Mouse (Mus musculus) liver, embryonic 16.5 days (tissue): Measurements from ENCODE around the gene 9430038I01Rik. TPM values are rescaled to one million over a fixed set of nuclear protein-coding genes. Genes with fewer than 3 reads are reported as not detected.
A peak's percentile ranks its signal among the peaks of the same experiment; 100 is the strongest.
"Not testable (repeated sequence)": the region's sequence is repeated elsewhere in the genome, so short reads cannot be mapped to it uniquely, and the experiment has no call there.

ENCODE experiments used
- ATAC-seq: fragments of 200-750 bp; cut with Nextera tagmentation; 2 replicates; pipeline ENCODE4 v1.8.0; 2017; ENCODE audit warnings: low read depth, mild to moderate bottlenecking, moderate number of reproducible peaks, moderate library complexity
- H3K27ac ChIP-seq: fragments of 300-500 bp; sonication (generic); 2 replicates; pipeline ENCODE4 v1.5.1; 2014; ENCODE audit warnings: mild to moderate bottlenecking, low read length
- H3K27me3 ChIP-seq: fragments of 300-500 bp; sonication (generic); 2 replicates; pipeline ENCODE4 v1.6.1; 2014; ENCODE audit warnings: low read depth, low read length, mixed read lengths; ENCODE audit not compliant: control insufficient read depth, insufficient read depth
- H3K36me3 ChIP-seq: fragments of 300-500 bp; sonication (generic); 2 replicates; pipeline ENCODE4 v1.6.1; 2014; ENCODE audit warnings: mild to moderate bottlenecking; ENCODE audit not compliant: control insufficient read depth, insufficient read depth
- H3K4me1 ChIP-seq: fragments of 300-500 bp; sonication (generic); 2 replicates; pipeline ENCODE4 v1.6.1; 2014; ENCODE audit warnings: low read depth, low read length, mixed read lengths; ENCODE audit not compliant: control insufficient read depth
- H3K4me2 ChIP-seq: fragments of 300-500 bp; sonication (generic); 2 replicates; pipeline ENCODE4 v1.6.1; 2014; ENCODE audit warnings: low read depth, low read length, mixed read lengths
- H3K4me3 ChIP-seq: fragments of 300-500 bp; sonication (generic); 2 replicates; pipeline ENCODE4 v1.5.1; 2014; ENCODE audit warnings: low read depth, mild to moderate bottlenecking, low read length
- H3K9ac ChIP-seq: fragments of 300-500 bp; sonication (generic); 2 replicates; pipeline ENCODE4 v1.6.1; 2014; ENCODE audit warnings: low read depth, low read length
- H3K9me3 ChIP-seq: fragments of 300-500 bp; sonication (generic); replicated peaks from 2 replicates; pipeline ENCODE4 v1.6.1; 2016; ENCODE audit warnings: low read length; ENCODE audit not compliant: control insufficient read depth
- WGBS: fragments of 180-500 bp; shearing (Covaris S2); extraction: QIAGEN DNeasy Blood & Tissue Kit; methylation state at CpG from one replicate; pipeline ENCODE4 v1.1.7; 2014; ENCODE audit not compliant: insufficient replicate concordance; 5-methylcytosine and 5-hydroxymethylcytosine counted together
- polyA plus RNA-seq: library from polyadenylated mRNA; unstranded; fragments of >200 nt; fragmentation: Nextera tagmentation; extraction: Ambion mirVana; gene quantifications from 2 replicates; pipeline ENCODE4 v1.2.1, GENCODE M21; 2015

9430038I01Rik gene
- polyA plus RNA-seq: 5.8 and 5.9 TPM in 2 replicates

GRCm38 (mm10) chr7:137410337-137411197 is at the start of gene 9430038I01Rik:
TSS of gene 9430038I01Rik (minus strand) at chr7:137410762.
- peak; percentile 95 for ATAC-seq
- H3K36me3 ChIP-seq: no peaks in the 10 kb centered on the region
- under 1% methylated on average over 63 of the region's 63 CpGs for WGBS
- H3K27ac ChIP-seq: peak within 1 kb of the TSS; percentile 85
- H3K27me3 ChIP-seq: no peaks in the 10 kb centered on the region
- peak within 1 kb of the TSS; percentile 74 for H3K9ac ChIP-seq
- H3K4me2 ChIP-seq: peak within 1 kb of the TSS; percentile 71
- no peaks in the 10 kb centered on the region for H3K9me3 ChIP-seq
- peak within 1 kb of the TSS; percentile 82 for H3K4me3 ChIP-seq
- peaks cover 6% of the 10 kb centered on the region for H3K4me1 ChIP-seq

GRCm38 (mm10) chr7:137445321-137445720 is 34.8 kb upstream of the 9430038I01Rik start:
- no peaks in the 10 kb centered on the region for H3K36me3 ChIP-seq
- H3K27me3 ChIP-seq: no peaks in the 10 kb centered on the region
- no peak overlapping the region for H3K27ac ChIP-seq
- H3K4me3 ChIP-seq: no peak overlapping the region
- H3K4me1 ChIP-seq: peaks cover 2% of the 10 kb centered on the region; the same call in 1 of the 2 replicates
- 0 out of 2 replicates have a peak, but pooled peaks have one; percentile 32 for ATAC-seq
- H3K4me2 ChIP-seq: no peak overlapping the region
- WGBS: 76% methylated on average over 12 of the region's 12 CpGs
- no peak overlapping the region for H3K9ac ChIP-seq
- H3K9me3 ChIP-seq: no peaks in the 10 kb centered on the region

- no peak overlapping the region for H3K4me3 ChIP-seq
- WGBS: 92% methylated on average over 4 of the region's 4 CpGs
- no peaks in the 10 kb centered on the region for H3K27me3 ChIP-seq
- no peak overlapping the region for H3K9ac ChIP-seq
- H3K9me3 ChIP-seq: no peaks in the 10 kb centered on the region
- no peak overlapping the region for H3K27ac ChIP-seq
- H3K36me3 ChIP-seq: no peaks in the 10 kb centered on the region
- no peak overlapping the region for H3K4me2 ChIP-seq
- H3K4me1 ChIP-seq: peaks cover 9% of the 10 kb centered on the region
- ATAC-seq: no peak
Observed at GRCm38 (mm10) chr7:137442951-137443350, 32.4 kb upstream of the 9430038I01Rik start.

GRCm38 (mm10) chr7:137438962-137439361 is 28.4 kb upstream of the 9430038I01Rik start:
- H3K27ac ChIP-seq, H3K36me3 ChIP-seq, H3K27me3 ChIP-seq, H3K9me3 ChIP-seq, ATAC-seq, H3K9ac ChIP-seq: not testable (repeated sequence)
- Histone ChIP-seq H3K4me1 (peaks cover 16% of the 10 kb centered on the region), H3K4me3 (peak overlapping the region; percentile 84), H3K4me2 (peak overlapping the region; percentile 84)
- WGBS: 66% methylated on average over 7 of the region's 7 CpGs

GRCm38 (mm10) chr7:137438179-137438550 is 27.6 kb upstream of the 9430038I01Rik start:
- Histone ChIP-seq H3K4me1 (peaks cover 16% of the 10 kb centered on the region), H3K4me3 (peak overlapping the region; percentile 84), H3K4me2 (peak overlapping the region; percentile 84), H3K9ac (peak overlapping the region; percentile 87), H3K9me3 (no peaks in the 10 kb centered on the region), H3K27me3 (no peaks in the 10 kb centered on the region), H3K36me3 (no peaks in the 10 kb centered on the region), H3K27ac (peak overlapping the region; percentile 63)
- no peak for ATAC-seq
- WGBS: 3% methylated on average over 7 of the region's 7 CpGs

GRCm38 (mm10) chr7:137437440-137438178 is 27.0 kb upstream of the 9430038I01Rik start, which contains the start of gene Glrx3:
TSS of gene Glrx3 (plus strand) at chr7:137437614.
- H3K27ac ChIP-seq: peak within 1 kb of the TSS; percentile 63
- peak; percentile 99 for ATAC-seq
- H3K4me3 ChIP-seq: peak within 1 kb of the TSS; percentile 84
- H3K9ac ChIP-seq: peak within 1 kb of the TSS; percentile 87
- WGBS: under 1% methylated on average over 66 of the region's 69 CpGs
- no peaks in the 10 kb centered on the region for H3K9me3 ChIP-seq
- no peaks in the 10 kb centered on the region for H3K36me3 ChIP-seq
- H3K4me1 ChIP-seq: peaks cover 16% of the 10 kb centered on the region
- no peaks in the 10 kb centered on the region for H3K27me3 ChIP-seq
- H3K4me2 ChIP-seq: peak within 1 kb of the TSS; percentile 84

GRCm38 (mm10) chr7:137436901-137437300 is 26.3 kb upstream of the 9430038I01Rik start:
- 67% methylated on average over 6 of the region's 6 CpGs for WGBS
- H3K4me3 ChIP-seq: peak overlapping the region; percentile 84
- H3K27ac ChIP-seq: no peak overlapping the region
- no peak overlapping the region for H3K9ac ChIP-seq
- H3K4me1 ChIP-seq: peaks cover 14% of the 10 kb centered on the region
- no peaks in the 10 kb centered on the region for H3K9me3 ChIP-seq
- no peak for ATAC-seq
- no peaks in the 10 kb centered on the region for H3K36me3 ChIP-seq
- H3K4me2 ChIP-seq: peak overlapping the region; percentile 37
- no peaks in the 10 kb centered on the region for H3K27me3 ChIP-seq

- 65% methylated on average over 13 of the region's 13 CpGs for WGBS
- H3K36me3 ChIP-seq: no peaks in the 10 kb centered on the region
- H3K9ac ChIP-seq: no peak overlapping the region
- H3K4me3 ChIP-seq: no peak overlapping the region
- no peak overlapping the region for H3K4me2 ChIP-seq
- no peak overlapping the region for H3K27ac ChIP-seq
- no peaks in the 10 kb centered on the region for H3K9me3 ChIP-seq
- H3K4me1 ChIP-seq: peaks cover 3% of the 10 kb centered on the region
- no peaks in the 10 kb centered on the region for H3K27me3 ChIP-seq
- ATAC-seq: no peak
Observed at GRCm38 (mm10) chr7:137431769-137432603, 21.4 kb upstream of the 9430038I01Rik start.
